Mouse (Mus musculus) fibroblast of lung, adult 2 months (primary cell): Measurements from ENCODE around the gene Card19.

Experiments
- DNase-seq: peaks from one replicate; pipeline ENCODE4 v3.0.0-alpha.2; 2011; ENCODE audit warnings: low read depth

Card19 gene

GRCm38 (mm10) chr13:49171729-49172128 is 44.1 kb downstream of the Card19 start:
- no peak for DNase-seq

- no peak for DNase-seq
Measured at GRCm38 (mm10) chr13:49170623-49171022, 45.2 kb downstream of the Card19 start.

GRCm38 (mm10) chr13:49169448-49170207 is 46.2 kb downstream of the Card19 start:
- peak; percentile 42 for DNase-seq

GRCm38 (mm10) chr13:49167081-49167480 is 48.8 kb downstream of the Card19 start:
- peak; percentile 65 for DNase-seq

GRCm38 (mm10) chr13:49163645-49164044 is 52.2 kb downstream of the Card19 start:
- DNase-seq = no peak

GRCm38 (mm10) chr13:49162722-49163121 is 53.1 kb downstream of the Card19 start:
- DNase-seq = no peak

GRCm38 (mm10) chr13:49161236-49161635 is 54.6 kb downstream of the Card19 start:
- DNase-seq = no peak

- no peak for DNase-seq
Measured at GRCm38 (mm10) chr13:49158040-49158713, 57.7 kb downstream of the Card19 start.

- no peak for DNase-seq
Measured at GRCm38 (mm10) chr13:49156645-49157044, 59.2 kb downstream of the Card19 start.

GRCm38 (mm10) chr13:49154621-49155020 is 61.2 kb downstream of the Card19 start:
- DNase-seq = no peak

GRCm38 (mm10) chr13:49154028-49154427 is 61.8 kb downstream of the Card19 start:
- no peak for DNase-seq
